Mouse (Mus musculus) kidney, embryonic 16.5 days (tissue): Measurements from ENCODE around the gene Etv6. TPM values are rescaled to one million over a fixed set of nuclear protein-coding genes. Genes with fewer than 3 reads are reported as not detected.
"Not testable (repeated sequence)": the region's sequence is repeated elsewhere in the genome, so short reads cannot be mapped to it uniquely, and the experiment has no call there.

Source experiments
- ATAC-seq: fragments of 200-750 bp; cut with Nextera tagmentation; 2 replicates; pipeline ENCODE4 v1.8.0; 2017; ENCODE audit warnings: moderate TSS enrichment; ENCODE audit not compliant: low FRiP score, low TSS enrichment
- H3K27ac ChIP-seq: fragments of 300-500 bp; sonication (generic); 2 replicates; pipeline ENCODE4 v1.5.1; 2014; ENCODE audit warnings: low read length
- H3K27me3 ChIP-seq: fragments of 300-500 bp; sonication (generic); 2 replicates; pipeline ENCODE4 v1.6.1; 2014; ENCODE audit warnings: low read length, control low read depth, mixed read lengths; ENCODE audit not compliant: insufficient read depth
- H3K36me3 ChIP-seq: fragments of 300-500 bp; sonication (generic); 2 replicates; pipeline ENCODE4 v1.6.1; 2014; ENCODE audit warnings: low read length, control low read depth, mixed read lengths; ENCODE audit not compliant: insufficient read depth
- H3K4me1 ChIP-seq: fragments of 300-500 bp; sonication (generic); 2 replicates; pipeline ENCODE4 v1.6.1; 2014; ENCODE audit warnings: low read length, control low read depth, mixed read lengths; ENCODE audit not compliant: insufficient read depth
- H3K4me2 ChIP-seq: fragments of 300-500 bp; sonication (generic); replicated peaks from 2 replicates; pipeline ENCODE4 v1.6.1; 2014; ENCODE audit warnings: low read depth, low read length
- H3K4me3 ChIP-seq: fragments of 300-500 bp; sonication (generic); 2 replicates; pipeline ENCODE4 v1.5.1; 2014; ENCODE audit warnings: mild to moderate bottlenecking, low read length
- H3K9ac ChIP-seq: fragments of 300-500 bp; sonication (generic); replicated peaks from 2 replicates; pipeline ENCODE4 v1.6.1; 2014; ENCODE audit warnings: low read length
- H3K9me3 ChIP-seq: fragments of 300-500 bp; sonication (generic); 2 replicates; pipeline ENCODE4 v1.6.1; 2016; ENCODE audit warnings: low read length, control low read depth
- WGBS: fragments of 180-500 bp; shearing (Covaris S2); extraction: QIAGEN DNeasy Blood & Tissue Kit; methylation state at CpG from one replicate; pipeline ENCODE4 v1.1.7; 2014; 5-methylcytosine and 5-hydroxymethylcytosine counted together
- polyA plus RNA-seq: library from polyadenylated mRNA; unstranded; fragments of >200 nt; fragmentation: Nextera tagmentation; extraction: Ambion mirVana; gene quantifications from 2 replicates; pipeline ENCODE4 v1.2.1, GENCODE M21; 2015

Gene Etv6
- polyA plus RNA-seq: 12.6 and 13.5 TPM in 2 replicates

GRCm38 (mm10) chr6:134035490-134036405, at the start of gene Etv6:
Gene Etv6, plus strand, starts transcription at chr6:134035700.
- under 1% methylated on average over 71 of the region's 78 CpGs for WGBS
- ATAC-seq: peak; percentile 78
- no peaks in the 10 kb centered on the region for H3K9me3 ChIP-seq

GRCm38 (mm10) chr6:133986161-133986560, 49.3 kb upstream of the Etv6 start:
- H3K4me2 ChIP-seq: no peak overlapping the region
- no peaks in the 10 kb centered on the region for H3K27me3 ChIP-seq
- 74% methylated on average over 2 of the region's 2 CpGs for WGBS
- H3K36me3 ChIP-seq: no peaks in the 10 kb centered on the region
- no peak overlapping the region for H3K27ac ChIP-seq
- no peak for ATAC-seq
- no peaks in the 10 kb centered on the region for H3K9me3 ChIP-seq
- H3K4me3 ChIP-seq: no peak overlapping the region
- H3K9ac ChIP-seq: no peak overlapping the region
- peaks cover 21% of the 10 kb centered on the region for H3K4me1 ChIP-seq

More at GRCm38 (mm10) chr6:134035490-134036405, at the start of gene Etv6:
- Histone ChIP-seq H3K4me2 (peak within 1 kb of the TSS; percentile 57), H3K36me3 (no peaks in the 10 kb centered on the region), H3K9ac (peak within 1 kb of the TSS; percentile 88), H3K27me3 (no peaks in the 10 kb centered on the region), H3K4me1 (peaks cover 27% of the 10 kb centered on the region), H3K27ac (peak within 1 kb of the TSS; percentile 100), H3K4me3 (peak within 1 kb of the TSS; percentile 77)

GRCm38 (mm10) chr6:133987068-133987591, 48.4 kb upstream of the Etv6 start:
- Histone ChIP-seq H3K27me3 (no peaks in the 10 kb centered on the region), H3K36me3 (no peaks in the 10 kb centered on the region), H3K4me3 (no peak overlapping the region), H3K9ac (no peak overlapping the region), H3K9me3 (no peaks in the 10 kb centered on the region), H3K4me1 (peaks cover 21% of the 10 kb centered on the region), H3K27ac (no peak overlapping the region), H3K4me2 (no peak overlapping the region)
- no peak for ATAC-seq
- whole genome bisulfite sequencing: 81% methylated on average over 2 of the region's 2 CpGs

- 46% methylated on average over 9 of the region's 9 CpGs for WGBS
- ATAC-seq: peak; percentile 55; the same call in 1 of the 2 replicates
- no peak overlapping the region for H3K9ac ChIP-seq
Observed at GRCm38 (mm10) chr6:133988011-133988410, 47.5 kb upstream of the Etv6 start.

GRCm38 (mm10) chr6:133997461-133997860, 38.0 kb upstream of the Etv6 start:
- H3K36me3 ChIP-seq: no peaks in the 10 kb centered on the region
- no peaks in the 10 kb centered on the region for H3K4me1 ChIP-seq
- H3K4me2 ChIP-seq: no peak overlapping the region
- no peaks in the 10 kb centered on the region for H3K9me3 ChIP-seq
- no peak for ATAC-seq
- H3K4me3 ChIP-seq: no peak overlapping the region
- WGBS: 94% methylated on average over 2 of the region's 2 CpGs
- H3K27me3 ChIP-seq: no peaks in the 10 kb centered on the region
- no peak overlapping the region for H3K9ac ChIP-seq
- H3K27ac ChIP-seq: no peak overlapping the region

More at GRCm38 (mm10) chr6:133988011-133988410, 47.5 kb upstream of the Etv6 start:
- Histone ChIP-seq H3K27me3 (no peaks in the 10 kb centered on the region), H3K9me3 (no peaks in the 10 kb centered on the region), H3K36me3 (no peaks in the 10 kb centered on the region), H3K4me3 (no peak overlapping the region), H3K27ac (no peak overlapping the region), H3K4me2 (no peak overlapping the region), H3K4me1 (peaks cover 21% of the 10 kb centered on the region)

- no peaks in the 10 kb centered on the region for H3K36me3 ChIP-seq
- no peak overlapping the region for H3K4me3 ChIP-seq
- no peak overlapping the region for H3K27ac ChIP-seq
- H3K9me3 ChIP-seq: no peaks in the 10 kb centered on the region
- no peak overlapping the region for H3K9ac ChIP-seq
- no peaks in the 10 kb centered on the region for H3K27me3 ChIP-seq
- 32% methylated on average over 2 of the region's 2 CpGs for WGBS
- ATAC-seq: peak; percentile 57; the same call in 1 of the 2 replicates
- no peak overlapping the region for H3K4me2 ChIP-seq
- no peaks in the 10 kb centered on the region for H3K4me1 ChIP-seq
Observed at GRCm38 (mm10) chr6:133997935-133998334, 37.6 kb upstream of the Etv6 start.

GRCm38 (mm10) chr6:134014488-134015110, 20.9 kb upstream of the Etv6 start:
- H3K4me2 ChIP-seq, ATAC-seq, H3K4me3 ChIP-seq, H3K9me3 ChIP-seq, H3K27me3 ChIP-seq, H3K27ac ChIP-seq, H3K36me3 ChIP-seq, H3K9ac ChIP-seq, H3K4me1 ChIP-seq: not testable (repeated sequence)
- 77% methylated on average over 4 of the region's 12 CpGs for WGBS

- Histone ChIP-seq H3K4me3 (no peak overlapping the region), H3K27ac (no peak overlapping the region), H3K4me1 (no peaks in the 10 kb centered on the region), H3K9me3 (no peaks in the 10 kb centered on the region), H3K27me3 (no peaks in the 10 kb centered on the region), H3K4me2 (no peak overlapping the region), H3K36me3 (no peaks in the 10 kb centered on the region), H3K9ac (no peak overlapping the region)
- no peak for ATAC-seq
- 89% methylated on average over 1 of the region's 1 CpGs for WGBS
Observed at GRCm38 (mm10) chr6:134018807-134019206, 16.7 kb upstream of the Etv6 start.

GRCm38 (mm10) chr6:134020821-134021220, 14.7 kb upstream of the Etv6 start:
- Histone ChIP-seq H3K4me1 (no peaks in the 10 kb centered on the region), H3K4me2 (no peak overlapping the region), H3K4me3 (no peak overlapping the region), H3K27me3 (no peaks in the 10 kb centered on the region), H3K9me3 (no peaks in the 10 kb centered on the region), H3K9ac (no peak overlapping the region), H3K27ac (no peak overlapping the region), H3K36me3 (no peaks in the 10 kb centered on the region)
- ATAC-seq: no peak
- 83% methylated on average over 6 of the region's 6 CpGs for WGBS
